Mouse (Mus musculus) erythroblast, embryonic 14.5 days (primary cell): ENCODE results near the gene Spsb1.

Experiments
- GATA1 ChIP-seq: IDR thresholded peaks from 2 replicates; pipeline ENCODE4 v1.6.1; 2012; ENCODE audit warnings: low read length, inconsistent platforms, mixed read lengths
- TAL1 ChIP-seq: IDR thresholded peaks from 3 replicates; pipeline ENCODE4 v1.6.1; 2012; ENCODE audit warnings: low read length, inconsistent platforms, mixed read lengths

GRCm38 (mm10) chr4:149983921-149984645, 29.2 kb upstream of the Spsb1 start:
- TF ChIP-seq GATA1 (no peak), TAL1 (no peak)
